Mouse (Mus musculus) embryonic fibroblast, embryonic 13.5 days (primary cell): ENCODE measurements around the gene Kcnt2.

ENCODE experiments used
- CTCF ChIP-seq: IDR thresholded peaks from 2 replicates; pipeline ENCODE4 v1.5.1; 2011; ENCODE audit warnings: mild to moderate bottlenecking, control low read depth, low read length, moderate library complexity, borderline replicate concordance; ENCODE audit not compliant: insufficient read depth
- POLR2A ChIP-seq: IDR thresholded peaks from 2 replicates; pipeline ENCODE4 v1.6.1; 2011; ENCODE audit warnings: low read depth, mild to moderate bottlenecking, control low read depth, low read length, moderate library complexity

GRCm38 (mm10) chr1:140364787-140365186 is 118.8 kb downstream of the Kcnt2 start:
- TF ChIP-seq CTCF (no peak), POLR2A (no peak)
